ENCODE assay signal across 8 mouse cellular contexts in genomic region chr17:46728904-46729318, GRCm38 (mm10). TPM values are rescaled to one million over a fixed set of nuclear protein-coding genes. Genes with fewer than 3 reads are reported as not detected.
DNase-seq lines count a peak whose midpoint lies in the region; ATAC-seq and TF ChIP-seq lines count a peak whose summit lies in the region.

Gene Gnmt (minus strand): TSS chr17:46729168.

- no peak within 1 kb of the TSS for H3K27ac ChIP-seq in ES-Bruce4 (ENCODE audit: insufficient read depth, low read length)
- H3K27ac ChIP-seq in heart, postnatal 0 days (ENCODE audit: low read depth) = no peak within 1 kb of the TSS
- no peak within 1 kb of the TSS for H3K27ac ChIP-seq in limb, embryonic 14.5 days (replicated peaks; ENCODE audit: low read depth, low read length)
- no peak within 1 kb of the TSS for H3K27ac ChIP-seq in midbrain, postnatal 0 days (ENCODE audit: low read depth, low read length)

- peak within 1 kb of the TSS; percentile 48 for H3K4me3 ChIP-seq in ES-Bruce4 (ENCODE audit: low read depth, low read length)
- no peak within 1 kb of the TSS for H3K4me3 ChIP-seq in heart, postnatal 0 days (ENCODE audit: low read depth, low read length)
- H3K4me3 ChIP-seq in limb, embryonic 14.5 days (replicated peaks; ENCODE audit: low read length) = peak within 1 kb of the TSS; percentile 10; the same call in 1 of the 2 replicates
- no peak within 1 kb of the TSS for H3K4me3 ChIP-seq in midbrain, postnatal 0 days (ENCODE audit: low read depth, low read length)

- whole genome bisulfite sequencing in heart, postnatal 0 days = 18% methylated on average over 24 of the region's 24 CpGs
- WGBS in limb, embryonic 14.5 days = 13% methylated on average over 24 of the region's 24 CpGs
- 20% methylated on average over 24 of the region's 24 CpGs for WGBS in midbrain, postnatal 0 days

- peak; percentile 62 for DNase-seq in ZHBTc4 (ENCODE audit: low read depth, low spot score)
- DNase-seq in heart, postnatal 0 days (ENCODE audit: low spot score) = no peak
- no peak for DNase-seq in limb, embryonic 14.5 days (ENCODE audit: low spot score)
- DNase-seq in midbrain, postnatal 0 days (ENCODE audit: low spot score) = no peak
- no peak for DNase-seq in left cerebral cortex, adult 18-20 months (ENCODE audit: low spot score in 2 of 2)
- DNase-seq in adrenal gland, adult 8-10 months = no peak
- DNase-seq in gastrocnemius, postnatal 25 days = no peak

- H3K4me1 ChIP-seq in ES-Bruce4 (ENCODE audit: control insufficient read depth, insufficient read depth, low read length) = no peaks in the 10 kb centered on the region
- no peaks in the 10 kb centered on the region for H3K4me1 ChIP-seq in heart, postnatal 0 days (ENCODE audit: control insufficient read depth, insufficient read depth)
- no peaks in the 10 kb centered on the region for H3K4me1 ChIP-seq in limb, embryonic 14.5 days (ENCODE audit: control insufficient read depth, insufficient read depth, low read length)
- H3K4me1 ChIP-seq in midbrain, postnatal 0 days (ENCODE audit: insufficient read depth, low read length) = no peaks in the 10 kb centered on the region

- ATAC-seq in heart, postnatal 0 days (ENCODE audit: insufficient read depth, low read depth) = peak; percentile 40
- ATAC-seq in limb, embryonic 14.5 days (ENCODE audit: low FRiP score, low read depth) = no peak
- ATAC-seq in midbrain, postnatal 0 days (ENCODE audit: low FRiP score) = no peak

- no peaks in the 10 kb centered on the region for H3K9me3 ChIP-seq in ES-Bruce4 (replicated peaks; ENCODE audit: control insufficient read depth, insufficient read depth, low read length, poor library complexity, severe bottlenecking)
- no peaks in the 10 kb centered on the region for H3K9me3 ChIP-seq in heart, postnatal 0 days (replicated peaks; ENCODE audit: control insufficient read depth, low read length)
- H3K9me3 ChIP-seq in limb, embryonic 14.5 days (ENCODE audit: control insufficient read depth, low read length) = no peaks in the 10 kb centered on the region
- no peaks in the 10 kb centered on the region for H3K9me3 ChIP-seq in midbrain, postnatal 0 days (ENCODE audit: low read length)

- H3K27me3 ChIP-seq in ES-Bruce4 (ENCODE audit: control insufficient read depth, insufficient read depth, low read length, poor library complexity, severe bottlenecking) = no peaks in the 10 kb centered on the region
- H3K27me3 ChIP-seq in heart, postnatal 0 days (ENCODE audit: control insufficient read depth, insufficient read depth, low read length) = peaks cover 11% of the 10 kb centered on the region; the same call in 1 of the 2 replicates
- no peaks in the 10 kb centered on the region for H3K27me3 ChIP-seq in limb, embryonic 14.5 days (ENCODE audit: control insufficient read depth, insufficient read depth, low read length)
- no peaks in the 10 kb centered on the region for H3K27me3 ChIP-seq in midbrain, postnatal 0 days (ENCODE audit: insufficient read depth, low read length)

- H3K9ac ChIP-seq in ES-Bruce4 (ENCODE audit: low read depth, poor library complexity, severe bottlenecking) = peak within 1 kb of the TSS; percentile 7
- H3K9ac ChIP-seq in heart, postnatal 0 days (replicated peaks; ENCODE audit: low read depth, low read length) = no peak within 1 kb of the TSS
- H3K9ac ChIP-seq in limb, embryonic 14.5 days (ENCODE audit: low read depth, low read length, severe bottlenecking) = 0 out of 2 replicates have a peak within 1 kb of the TSS, but pooled peaks have one; percentile 16
- 0 out of 2 replicates have a peak within 1 kb of the TSS, but pooled peaks have one; percentile 13 for H3K9ac ChIP-seq in midbrain, postnatal 0 days (replicated peaks; ENCODE audit: low read length, poor library complexity, severe bottlenecking)

- no peak for TF ChIP-seq EP300 in ES-Bruce4 (IDR thresholded peaks at IDR 0.05; ENCODE audit: insufficient read depth, low read depth, low read length)
- no peak for TF ChIP-seq EP300 in heart, postnatal 0 days (IDR thresholded peaks at IDR 0.05; ENCODE audit: low read depth)

- TF ChIP-seq POLR2A in ES-Bruce4 (IDR thresholded peaks at IDR 0.05; ENCODE audit: insufficient read depth, low read length) = no peak
- no peak for TF ChIP-seq POLR2A in limb, embryonic 14.5 days (IDR thresholded peaks at IDR 0.05; ENCODE audit: borderline replicate concordance, extremely low read depth, insufficient read depth, insufficient read length)

- peak within 1 kb of the TSS; percentile 28 for H3K4me2 ChIP-seq in heart, postnatal 0 days (ENCODE audit: low read depth, low read length)
- peak within 1 kb of the TSS; percentile 15; the same call in 1 of the 2 replicates for H3K4me2 ChIP-seq in limb, embryonic 14.5 days (replicated peaks; ENCODE audit: low read depth, low read length, severe bottlenecking)
- H3K4me2 ChIP-seq in midbrain, postnatal 0 days (ENCODE audit: low read depth, low read length, poor library complexity, severe bottlenecking) = peak within 1 kb of the TSS; percentile 4; the same call in 1 of the 2 replicates

- no peak for TF ChIP-seq CTCF in ES-Bruce4 (IDR thresholded peaks at IDR 0.05; ENCODE audit: low read depth, low read length)
- no peak for TF ChIP-seq CTCF in heart, postnatal 0 days (IDR thresholded peaks at IDR 0.05; ENCODE audit: low read depth)
- no peak for TF ChIP-seq CTCF in midbrain, postnatal 0 days (IDR thresholded peaks at IDR 0.05)

- no peaks in the 10 kb centered on the region for H3K36me3 ChIP-seq in ES-Bruce4 (ENCODE audit: control insufficient read depth, insufficient read depth, low read length, poor library complexity, severe bottlenecking)
- H3K36me3 ChIP-seq in heart, postnatal 0 days (replicated peaks; ENCODE audit: control insufficient read depth, insufficient read depth, low read length) = no peaks in the 10 kb centered on the region
- H3K36me3 ChIP-seq in limb, embryonic 14.5 days (ENCODE audit: control insufficient read depth, insufficient read depth, low read length) = peaks cover 24% of the 10 kb centered on the region
- peaks cover 10% of the 10 kb centered on the region for H3K36me3 ChIP-seq in midbrain, postnatal 0 days (ENCODE audit: insufficient read depth, low read length)

RNA-seq across cellular contexts. Expression of gene Gnmt, which starts in this region (rescaled TPM):
- polyA plus RNA-seq in ES-Bruce4 (2011; ENCODE audit: insufficient read depth, insufficient read length, low read depth, missing spikeins) = 3.9 and 4.1 TPM in 2 replicates
- total RNA-seq in heart, postnatal 0 days (2014; rRNA removed; ENCODE audit: low replicate concordance) = 1.1 and 2.7 TPM in 2 replicates
- polyA plus RNA-seq in heart, postnatal 0 days (2015; fragmentation: Nextera tagmentation; extraction: Ambion mirVana) = 2.4 and 2.8 TPM in 2 replicates
- polyA plus RNA-seq in limb, embryonic 14.5 days (2012; rRNA removed) = 0.77 and 1.1 TPM in 2 replicates
- 0.46 and 0.78 TPM in 2 replicates for polyA plus RNA-seq in limb, embryonic 14.5 days (2014; fragmentation: Nextera tagmentation; extraction: Ambion mirVana)
- total RNA-seq in midbrain, postnatal 0 days (2014; rRNA removed) = 0.27 and 0.57 TPM in 2 replicates
- 0.88 and 1.5 TPM in 2 replicates for polyA plus RNA-seq in midbrain, postnatal 0 days (2015; fragmentation: Nextera tagmentation; extraction: Ambion mirVana)
- under 1 TPM in 1 of 2 experiments, not detected in 1; 0.84 TPM for total RNA-seq in left cerebral cortex, adult 18-20 months (2021)
- total RNA-seq in adrenal gland, adult 8-10 months (2022) = 1 to 10 TPM; 1.2 to 1.8 (median 1.6) TPM
- total RNA-seq in gastrocnemius, postnatal 25 days (2021) = 1 to 10 TPM; 1.1 to 1.2 TPM

Comparison
In these comparisons a context has a peak if more than half of its experiments do, and no peak if none do; other contexts are left out.
1. H3K4me3 ChIP-seq: peak in ES-Bruce4 (single experiment) and limb, embryonic 14.5 days (single experiment); none in heart, postnatal 0 days (single experiment) and midbrain, postnatal 0 days (single experiment).
2. Peak in every context shown above with its lines, with median percentiles within 50 percentile points of each other: H3K4me2 ChIP-seq.